Mouse (Mus musculus) CH12.LX (cell line): ENCODE results near the gene Gpank1. TPM values are rescaled to one million over a fixed set of nuclear protein-coding genes. Genes with fewer than 3 reads are reported as not detected.

Experiments
- DNase-seq: peaks from one replicate; pipeline ENCODE4 v3.0.0-alpha.2; 2013; ENCODE audit errors: extremely low read depth
- H3K27ac ChIP-seq: 2 replicates; pipeline ENCODE4 v1.5.1; 2012; ENCODE audit warnings: low read depth, mild to moderate bottlenecking, control low read depth, moderate library complexity; ENCODE audit not compliant: insufficient read depth
- H3K27me3 ChIP-seq: replicated peaks from 2 replicates; pipeline ENCODE3; 2012; ENCODE audit warnings: inconsistent platforms
- H3K36me3 ChIP-seq, 2 experiments: replicated peaks in 1 of 2; 2 replicates each; pipeline versions ENCODE3 to v1.6.1; 2012; ENCODE audit warnings: inconsistent platforms in 1 of 2, low read length in 1 of 2, mild to moderate bottlenecking in 1 of 2, mixed read lengths in 1 of 2, moderate library complexity in 1 of 2; ENCODE audit not compliant: control insufficient read depth in 1 of 2, insufficient read depth in 1 of 2
- H3K4me1 ChIP-seq, 2 experiments: 2 replicates each; pipeline ENCODE4 v1.6.1; 2012; ENCODE audit warnings: inconsistent platforms in 1 of 2, moderate library complexity in 1 of 2; ENCODE audit not compliant: insufficient read depth in 2 of 2, control insufficient read depth in 1 of 2
- H3K4me2 ChIP-seq: 2 replicates; pipeline ENCODE4 v1.6.1; 2012; ENCODE audit warnings: low read depth, mild to moderate bottlenecking, control low read depth; ENCODE audit not compliant: poor library complexity, insufficient read depth, severe bottlenecking
- H3K4me3 ChIP-seq, 3 experiments: fragments of 150-350 bp in 1 of 3; sonication (generic) in 1 of 3; replicated peaks in 1 of 3; 2 replicates each; pipeline versions ENCODE3 to v1.5.1; 2011 to 2012; ENCODE audit warnings: low read depth in 2 of 3, low read length in 2 of 3, mild to moderate bottlenecking in 2 of 3, moderate library complexity in 2 of 3, control low read depth in 1 of 3, improper control_type of control experiment in 1 of 3, inconsistent platforms in 1 of 3, mixed read lengths in 1 of 3; ENCODE audit not compliant: poor library complexity in 1 of 3
- H3K79me2 ChIP-seq: replicated peaks from 2 replicates; pipeline ENCODE4 v1.6.1; 2012; ENCODE audit warnings: mild to moderate bottlenecking, moderate library complexity; ENCODE audit not compliant: control insufficient read depth, poor library complexity, insufficient read depth, severe bottlenecking; ENCODE audit errors: extremely low read depth
- H3K9ac ChIP-seq: 2 replicates; pipeline ENCODE4 v1.6.1; 2012; ENCODE audit warnings: low read depth, mild to moderate bottlenecking, control low read depth, moderate library complexity; ENCODE audit not compliant: insufficient read depth
- H3K9me3 ChIP-seq: replicated peaks from 2 replicates; pipeline ENCODE3; 2012; ENCODE audit warnings: low read length, inconsistent platforms, mixed read lengths
- BHLHE40 ChIP-seq: IDR thresholded peaks from 2 replicates; pipeline ENCODE4 v1.6.1; 2011; ENCODE audit warnings: mild to moderate bottlenecking, low read depth, low read length, improper control_type of control experiment
- E2F4 ChIP-seq: IDR thresholded peaks from 2 replicates; pipeline ENCODE4 v1.6.1; 2011; ENCODE audit warnings: low read depth, low read length, improper control_type of control experiment; ENCODE audit not compliant: insufficient replicate concordance
- EP300 ChIP-seq: IDR thresholded peaks from 2 replicates; pipeline ENCODE4 v1.6.1; 2011; ENCODE audit warnings: low read length, improper control_type of control experiment
- ETS1 ChIP-seq: conservative IDR thresholded peaks from 2 replicates; pipeline ENCODE4 v1.6.1; 2012; ENCODE audit warnings: low read depth, mild to moderate bottlenecking, inconsistent platforms, low read length, improper control_type of control experiment, moderate library complexity
- IRF4 ChIP-seq: IDR thresholded peaks from 2 replicates; pipeline ENCODE4 v1.6.1; 2014; ENCODE audit warnings: low read depth, mild to moderate bottlenecking, inconsistent platforms, low read length, improper control_type of control experiment
- JUN ChIP-seq: IDR thresholded peaks from 2 replicates; pipeline ENCODE4 v1.6.1; 2011; ENCODE audit warnings: low read depth, mild to moderate bottlenecking, low read length, improper control_type of control experiment, moderate library complexity; ENCODE audit not compliant: insufficient read depth
- MYC ChIP-seq: IDR thresholded peaks from 2 replicates; pipeline ENCODE4 v1.6.1; 2011; ENCODE audit warnings: low read depth, mild to moderate bottlenecking, improper control_type of control experiment, low read length
- NELFE ChIP-seq: IDR thresholded peaks from 2 replicates; pipeline ENCODE4 v1.6.1; 2011; ENCODE audit warnings: low read depth, low read length, improper control_type of control experiment
- PAX5 ChIP-seq: IDR thresholded peaks from 2 replicates; pipeline ENCODE4 v1.6.1; 2012; ENCODE audit warnings: low read length, inconsistent platforms, mixed read lengths
- POLR2A ChIP-seq: IDR thresholded peaks from 2 replicates; pipeline ENCODE4 v1.6.1; 2011; ENCODE audit warnings: low read depth, mild to moderate bottlenecking, improper control_type of control experiment, low read length
- RAD21 ChIP-seq: IDR thresholded peaks from 2 replicates; pipeline ENCODE4 v1.6.1; 2011; ENCODE audit warnings: low read depth, mild to moderate bottlenecking, low read length, improper control_type of control experiment, moderate library complexity
- RCOR1 ChIP-seq: conservative IDR thresholded peaks from 2 replicates; pipeline ENCODE4 v1.6.1; 2012; ENCODE audit warnings: low read depth, mild to moderate bottlenecking, inconsistent platforms, low read length, improper control_type of control experiment
- SIN3A ChIP-seq: IDR thresholded peaks from 2 replicates; pipeline ENCODE4 v1.6.1; 2012; ENCODE audit warnings: low read length, improper control_type of control experiment, inconsistent platforms
- TBP ChIP-seq: conservative IDR thresholded peaks from 2 replicates; pipeline ENCODE4 v1.6.1; 2011; ENCODE audit warnings: low read depth, low read length, improper control_type of control experiment
- TCF12 ChIP-seq: IDR thresholded peaks from 2 replicates; pipeline ENCODE4 v1.6.1; 2014; ENCODE audit warnings: low read depth, mild to moderate bottlenecking, inconsistent platforms, low read length, improper control_type of control experiment
- UBTF ChIP-seq: IDR thresholded peaks from 2 replicates; pipeline ENCODE4 v1.6.1; 2012; ENCODE audit warnings: low read depth, mild to moderate bottlenecking, inconsistent platforms, low read length, improper control_type of control experiment, moderate library complexity
- ZMIZ1 ChIP-seq: IDR thresholded peaks from 2 replicates; pipeline ENCODE4 v1.6.1; 2012; ENCODE audit warnings: low read depth, mild to moderate bottlenecking, inconsistent platforms, low read length, improper control_type of control experiment
- dilution Hi-C: fragments of 300-500 bp; cut with MboI; formaldehyde crosslinking; loops from 2 replicates; pipeline ENCODE4 v1.14.3; 2020; ENCODE audit warnings: low sequenced_read_pairs; ENCODE audit not compliant: extremely low pct_unique_long_range_greater_than_20kb, extremely low pct_ligation_motif_present
- in situ Hi-C: fragments of 300-500 bp; cut with MboI; formaldehyde crosslinking; loops from 3 replicates; pipeline ENCODE4 v1.14.3; 2019; ENCODE audit warnings: low sequenced_read_pairs, low pct_ligation_motif_present, low pct_unique_long_range_greater_than_20kb, mixed read lengths
- polyA plus RNA-seq: library from polyadenylated mRNA; unstranded; fragments of >175 nt; gene quantifications from 2 replicates; pipeline ENCODE4 v1.2.1, GENCODE M21; 2012; ENCODE audit warnings: low read depth; ENCODE audit not compliant: insufficient read length
- total RNA-seq, 2 experiments: library from RNA; depleted of rRNA; stranded (reverse); fragments of 300-350 nt in 1 of 2; fragments of >200 nt in 1 of 2; gene quantifications; 2 replicates each; pipeline ENCODE4 v1.2.3; 2012 to 2014

Gene Gpank1
- total and polyA plus RNA-seq, 3 experiments: 32.6 to 43.0 (median 33.6) TPM

DNA sequence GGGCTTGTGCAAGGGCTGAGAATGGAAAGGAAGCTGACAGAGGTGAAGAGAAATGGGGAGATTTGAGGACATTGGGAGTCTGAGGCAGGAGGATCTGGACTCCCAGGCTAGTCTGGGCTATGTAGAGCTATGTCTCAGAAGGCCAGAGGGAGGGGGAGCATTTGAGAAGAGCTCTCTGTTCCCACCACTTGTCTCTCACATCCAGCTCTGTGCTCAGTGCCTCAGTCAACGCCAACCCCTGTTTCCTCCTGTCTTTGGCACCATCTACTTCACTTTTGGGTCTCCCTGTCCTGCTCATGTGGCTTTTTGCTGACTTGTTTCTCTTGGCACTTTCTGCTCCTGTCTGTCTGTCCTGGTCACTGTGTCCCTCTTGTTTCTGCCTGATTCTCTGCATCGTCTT, 44.0 kb upstream of the Gpank1 start:
- DNase-seq: no peak
- H3K4me3 ChIP-seq: no peak overlapping the region
- H3K9me3 ChIP-seq: no peaks in the 10 kb centered on the region
- peaks cover 14 to 22% of the 10 kb centered on the region in 2 experiments for H3K4me1 ChIP-seq
- H3K36me3 ChIP-seq: no peaks in the 10 kb centered on the region
- dilution Hi-C loops (no loop called here), in situ Hi-C loops (no loop called here)
- H3K9ac ChIP-seq: no peak overlapping the region
- no peak overlapping the region for H3K27ac ChIP-seq
- H3K4me2 ChIP-seq: no peak overlapping the region
- TF ChIP-seq POLR2A (no peak), TCF12 (no peak), E2F4 (no peak), TBP (no peak), MYC (no peak), ETS1 (no peak), NELFE (no peak)
- TF ChIP-seq, all 38 proteins: peak for 0
- H3K79me2 ChIP-seq: no peaks in the 10 kb centered on the region
- H3K27me3 ChIP-seq: no peaks in the 10 kb centered on the region

- no peak for DNase-seq
- Histone ChIP-seq H3K36me3 (no peaks in the 10 kb centered on the region), H3K9ac (no peak within 1 kb of the TSS), H3K4me3 (no peak within 1 kb of the TSS), H3K4me2 (no peak within 1 kb of the TSS), H3K4me1 (peaks cover 14 to 22% of the 10 kb centered on the region in 2 experiments), H3K79me2 (no peaks in the 10 kb centered on the region), H3K27me3 (no peaks in the 10 kb centered on the region), H3K27ac (no peak within 1 kb of the TSS), H3K9me3 (no peaks in the 10 kb centered on the region)
- dilution Hi-C loops: no loop called here
- in situ Hi-C loops: no loop called here
- TF ChIP-seq POLR2A: no peak
- TF ChIP-seq BHLHE40: no peak
- TF ChIP-seq SIN3A: no peak
- TF ChIP-seq RAD21: no peak
- TF ChIP-seq E2F4: no peak
- TF ChIP-seq MYC: no peak
- TF ChIP-seq PAX5: no peak
- TF ChIP-seq JUN: no peak
- no peak for TF ChIP-seq TBP
- no peak for TF ChIP-seq EP300
- no peak for TF ChIP-seq UBTF
- TF ChIP-seq RCOR1: no peak
- TF ChIP-seq ZMIZ1: no peak
- no peak for TF ChIP-seq IRF4
Observed at GRCm38 (mm10) chr17:35077786-35078233, 43.4 kb upstream of the Gpank1 start, which contains the start of gene Ly6g6d. Gene Ly6g6d (minus strand): TSS chr17:35078065.
